Mouse (Mus musculus) forebrain, postnatal 0 days (tissue): ENCODE data around the gene Cpne9. TPM values are rescaled to one million over a fixed set of nuclear protein-coding genes. Genes with fewer than 3 reads are reported as not detected.
"Not testable (repeated sequence)": the region's sequence is repeated elsewhere in the genome, so short reads cannot be mapped to it uniquely, and the experiment has no call there.

Experiments used
- ATAC-seq: fragments of 200-750 bp; cut with Nextera tagmentation; 2 replicates; pipeline ENCODE4 v1.8.0; 2017; ENCODE audit warnings: mild to moderate bottlenecking, moderate library complexity
- DNase-seq: peaks from one replicate; pipeline ENCODE4 v3.0.0-alpha.2; 2015
- H3K27ac ChIP-seq: fragments of 300-500 bp; sonication (generic); 2 replicates; pipeline ENCODE4 v1.5.1; 2014; ENCODE audit warnings: low read depth, mild to moderate bottlenecking, antibody characterized with exemption, low read length, moderate library complexity, mixed read lengths
- H3K27me3 ChIP-seq: fragments of 300-500 bp; sonication (generic); 2 replicates; pipeline ENCODE4 v1.6.1; 2014; ENCODE audit warnings: mild to moderate bottlenecking, low read length, mixed read lengths; ENCODE audit not compliant: insufficient read depth
- H3K36me3 ChIP-seq: fragments of 300-500 bp; sonication (generic); 2 replicates; pipeline ENCODE4 v1.6.1; 2014; ENCODE audit warnings: mild to moderate bottlenecking, moderate library complexity; ENCODE audit not compliant: insufficient read depth
- H3K4me1 ChIP-seq: fragments of 300-500 bp; sonication (generic); 2 replicates; pipeline ENCODE4 v1.6.1; 2014; ENCODE audit warnings: antibody characterized with exemption; ENCODE audit not compliant: insufficient read depth
- H3K4me2 ChIP-seq: fragments of 300-500 bp; sonication (generic); 2 replicates; pipeline ENCODE4 v1.6.1; 2014; ENCODE audit warnings: low read depth, mild to moderate bottlenecking, moderate library complexity
- H3K4me3 ChIP-seq: fragments of 300-500 bp; sonication (generic); 2 replicates; pipeline ENCODE4 v1.5.1; 2014; ENCODE audit warnings: low read depth, low read length, mixed read lengths
- H3K9ac ChIP-seq: fragments of 300-500 bp; sonication (generic); 2 replicates; pipeline ENCODE4 v1.6.1; 2014; ENCODE audit warnings: mild to moderate bottlenecking
- H3K9me3 ChIP-seq: fragments of 300-500 bp; sonication (generic); 2 replicates; pipeline ENCODE4 v1.6.1; 2016; ENCODE audit warnings: low read length
- CTCF ChIP-seq: sonication (generic); IDR thresholded peaks from 2 replicates; pipeline ENCODE4 v1.5.1; 2016; ENCODE audit warnings: antibody characterized with exemption, control low read depth, low read depth
- WGBS: fragments of 180-500 bp; shearing (Covaris S2); extraction: QIAGEN DNeasy Blood & Tissue Kit; methylation state at CpG from one replicate; pipeline ENCODE4 v1.1.7; 2014; 5-methylcytosine and 5-hydroxymethylcytosine counted together
- polyA plus RNA-seq: library from polyadenylated mRNA; unstranded; fragments of >200 nt; fragmentation: Nextera tagmentation; extraction: Ambion mirVana; gene quantifications from 2 replicates; pipeline ENCODE4 v1.2.1, GENCODE M21; 2015
- total RNA-seq: library from RNA; depleted of rRNA; stranded (reverse); fragments of >200 nt; gene quantifications from 2 replicates; pipeline ENCODE4 v1.2.3, GENCODE M21; 2014

Gene Cpne9
- total and polyA plus RNA-seq, 2 experiments from 2014 or later, result 4.0 to 4.1 TPM

DNA sequence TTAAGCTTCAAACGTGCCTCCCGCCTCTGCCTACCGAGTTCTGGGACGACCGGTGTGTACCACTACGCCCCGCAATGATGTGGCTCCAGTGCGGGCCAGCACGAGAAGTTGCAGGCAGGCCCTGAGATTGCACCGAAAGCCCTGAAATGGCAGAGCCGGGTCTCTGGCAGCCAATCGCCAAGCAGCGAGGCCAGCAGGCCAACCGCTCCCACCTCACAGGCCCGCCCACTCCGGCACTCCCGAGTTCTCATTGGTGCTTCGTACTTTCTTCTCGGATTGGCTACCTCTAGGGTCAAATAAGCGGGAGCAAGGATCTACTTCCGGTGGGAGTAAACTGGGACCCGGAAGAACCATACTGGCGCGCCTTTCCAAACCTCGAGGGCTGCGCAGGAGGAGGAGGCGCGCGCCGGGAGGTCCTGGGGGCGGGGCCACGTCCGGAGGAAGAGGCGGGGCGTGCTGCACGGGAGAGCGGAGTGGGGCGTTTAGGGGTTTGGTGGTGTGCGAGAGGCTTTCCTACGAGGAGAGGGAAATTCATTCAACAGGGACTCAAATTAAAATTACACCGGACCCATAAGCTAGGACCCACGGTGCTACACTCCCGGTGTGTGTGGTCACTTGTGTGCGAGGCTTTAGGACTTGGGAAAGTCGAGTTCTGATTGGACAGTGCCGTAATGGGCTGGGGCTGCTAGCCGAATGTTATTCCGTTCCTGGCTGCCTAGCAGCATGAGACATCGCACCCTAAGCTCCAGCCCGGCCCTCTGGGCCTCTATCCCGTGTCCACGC, 44.6 kb downstream of the Cpne9 start, which contains the start of gene Ogg1:
Gene Ogg1, plus strand, starts transcription at position 440 of the 783 bp plus-strand sequence.
- H3K4me2 ChIP-seq, result peak within 1 kb of the TSS; percentile 88
- peak; percentile 99 for ATAC-seq
- H3K27ac ChIP-seq, result peak within 1 kb of the TSS; percentile 84
- H3K4me1 ChIP-seq, result 0 out of 2 replicates have a peak, but pooled peaks cover 4% of the 10 kb centered on the region
- TF ChIP-seq CTCF, result no peak
- H3K36me3 ChIP-seq, result peaks cover 46% of the 10 kb centered on the region
- H3K27me3 ChIP-seq, result no peaks in the 10 kb centered on the region
- DNase-seq, result peak; percentile 98
- H3K4me3 ChIP-seq, result peak within 1 kb of the TSS; percentile 52
- under 1% methylated on average over 52 of the region's 52 CpGs for WGBS
- no peaks in the 10 kb centered on the region for H3K9me3 ChIP-seq
- H3K9ac ChIP-seq, result peak within 1 kb of the TSS; percentile 65

DNA sequence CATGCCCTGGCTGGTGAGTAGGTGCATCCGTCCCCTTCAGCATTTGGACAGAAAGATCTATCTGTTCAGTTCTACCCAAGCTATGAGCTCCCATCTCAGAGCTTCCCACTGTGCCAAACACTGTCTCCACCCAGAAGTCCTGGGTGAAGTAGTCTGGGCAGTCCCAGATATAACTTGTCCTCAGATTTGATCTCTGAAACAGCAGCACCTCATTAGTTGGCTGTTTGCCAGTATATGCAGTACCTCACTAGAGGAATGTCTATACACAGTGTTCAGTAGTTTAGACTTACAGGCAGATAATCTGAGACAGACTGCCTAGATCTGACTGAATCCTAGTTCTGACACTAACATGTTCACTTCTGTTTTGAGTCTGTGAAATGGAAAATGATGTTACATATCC, 47.3 kb downstream of the Cpne9 start:
- 0 out of 2 replicates have a peak, but pooled peaks cover 9% of the 10 kb centered on the region for H3K4me1 ChIP-seq
- H3K36me3 ChIP-seq, result peaks cover 34% of the 10 kb centered on the region
- H3K4me3 ChIP-seq, result no peak overlapping the region
- no peak overlapping the region for H3K4me2 ChIP-seq
- no peaks in the 10 kb centered on the region for H3K9me3 ChIP-seq
- H3K27ac ChIP-seq, result no peak overlapping the region
- ATAC-seq (no peak), DNase-seq (no peak)
- TF ChIP-seq CTCF, result no peak
- WGBS, result 100% methylated on average over 1 of the region's 1 CpGs
- H3K27me3 ChIP-seq, result no peaks in the 10 kb centered on the region
- H3K9ac ChIP-seq, result no peak overlapping the region

DNA sequence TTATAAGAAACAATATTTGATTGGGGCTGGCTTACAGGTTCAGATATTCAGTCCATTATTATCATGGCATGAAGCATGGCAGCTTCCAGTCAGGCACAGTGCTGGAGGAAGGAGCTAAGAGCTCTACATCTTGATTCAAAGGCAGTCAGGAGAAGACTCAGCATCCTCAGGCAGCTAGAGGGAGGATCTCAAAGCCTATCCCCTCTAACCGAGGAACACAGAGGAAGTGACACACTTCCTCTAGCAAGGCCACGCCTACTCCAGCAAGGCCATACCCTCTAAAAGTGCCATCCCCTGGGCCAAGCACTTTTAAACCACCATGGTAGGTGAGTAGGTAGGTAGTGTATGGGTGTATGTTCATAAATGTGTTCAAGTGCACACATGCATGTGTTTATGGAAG, 48.4 kb downstream of the Cpne9 start:
- 61% methylated on average over 2 of the region's 2 CpGs for WGBS
- no peak for ATAC-seq
- Histone ChIP-seq H3K9ac (no peak overlapping the region), H3K36me3 (peaks cover 36% of the 10 kb centered on the region), H3K27ac (no peak overlapping the region), H3K4me2 (no peak overlapping the region), H3K4me1 (0 out of 2 replicates have a peak, but pooled peaks cover 9% of the 10 kb centered on the region), H3K9me3 (no peaks in the 10 kb centered on the region), H3K4me3 (no peak overlapping the region), H3K27me3 (no peaks in the 10 kb centered on the region)
- TF ChIP-seq CTCF, result no peak
- DNase-seq, result no peak

DNA sequence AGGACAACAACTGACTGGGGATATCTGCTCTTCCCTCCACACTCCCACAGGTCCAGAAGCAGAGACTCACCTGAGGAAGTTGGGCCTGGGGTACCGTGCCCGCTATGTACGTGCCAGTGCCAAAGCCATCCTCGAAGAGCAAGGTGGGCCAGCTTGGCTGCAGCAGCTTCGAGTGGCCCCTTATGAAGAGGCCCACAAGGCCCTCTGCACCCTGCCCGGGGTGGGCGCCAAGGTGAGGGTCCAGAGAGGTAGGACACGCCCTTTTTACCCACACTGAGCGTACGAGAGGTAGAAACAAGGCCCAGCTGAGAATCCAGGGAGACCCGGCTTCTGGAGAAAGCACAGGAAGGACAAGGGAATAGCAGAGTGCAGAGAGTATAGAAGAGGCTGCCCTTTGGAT, 49.6 kb downstream of the Cpne9 start:
- H3K27me3 ChIP-seq, result no peaks in the 10 kb centered on the region
- 93% methylated on average over 11 of the region's 11 CpGs for WGBS
- H3K9ac ChIP-seq, result no peak overlapping the region
- peaks cover 45% of the 10 kb centered on the region for H3K36me3 ChIP-seq
- ATAC-seq (no peak), DNase-seq (no peak)
- no peaks in the 10 kb centered on the region for H3K9me3 ChIP-seq
- TF ChIP-seq CTCF, result no peak
- H3K4me3 ChIP-seq, result no peak overlapping the region
- H3K4me2 ChIP-seq, result no peak overlapping the region
- 0 out of 2 replicates have a peak, but pooled peaks cover 9% of the 10 kb centered on the region for H3K4me1 ChIP-seq
- no peak overlapping the region for H3K27ac ChIP-seq

DNA sequence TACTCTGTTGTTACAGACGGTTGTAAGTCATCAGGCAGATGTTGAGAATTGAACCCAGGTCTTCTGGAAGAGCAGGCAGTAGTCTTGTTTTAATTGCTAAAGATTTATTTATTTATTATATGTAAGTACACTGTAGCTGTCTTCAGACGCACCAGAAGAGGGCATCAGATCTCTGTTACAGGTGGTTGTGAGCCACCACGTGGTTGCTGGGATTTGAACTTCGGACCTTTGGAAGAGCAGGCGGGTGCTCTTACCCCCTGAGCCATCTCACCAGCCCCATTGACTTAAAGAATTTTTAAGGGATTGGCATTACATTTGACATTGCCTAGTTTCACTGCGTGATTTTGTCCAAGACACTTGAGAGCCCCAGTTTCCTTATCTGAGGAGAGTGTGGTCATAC, 50.6 kb downstream of the Cpne9 start:
- peak; percentile 2; the same call in 1 of the 2 replicates for TF ChIP-seq CTCF
- H3K4me2 ChIP-seq, H3K9ac ChIP-seq, H3K4me1 ChIP-seq, H3K27ac ChIP-seq, ATAC-seq, DNase-seq, H3K27me3 ChIP-seq, H3K4me3 ChIP-seq, H3K9me3 ChIP-seq: not testable (repeated sequence)
- WGBS, result 78% methylated on average over 6 of the region's 6 CpGs
- peaks cover 51% of the 10 kb centered on the region for H3K36me3 ChIP-seq

DNA sequence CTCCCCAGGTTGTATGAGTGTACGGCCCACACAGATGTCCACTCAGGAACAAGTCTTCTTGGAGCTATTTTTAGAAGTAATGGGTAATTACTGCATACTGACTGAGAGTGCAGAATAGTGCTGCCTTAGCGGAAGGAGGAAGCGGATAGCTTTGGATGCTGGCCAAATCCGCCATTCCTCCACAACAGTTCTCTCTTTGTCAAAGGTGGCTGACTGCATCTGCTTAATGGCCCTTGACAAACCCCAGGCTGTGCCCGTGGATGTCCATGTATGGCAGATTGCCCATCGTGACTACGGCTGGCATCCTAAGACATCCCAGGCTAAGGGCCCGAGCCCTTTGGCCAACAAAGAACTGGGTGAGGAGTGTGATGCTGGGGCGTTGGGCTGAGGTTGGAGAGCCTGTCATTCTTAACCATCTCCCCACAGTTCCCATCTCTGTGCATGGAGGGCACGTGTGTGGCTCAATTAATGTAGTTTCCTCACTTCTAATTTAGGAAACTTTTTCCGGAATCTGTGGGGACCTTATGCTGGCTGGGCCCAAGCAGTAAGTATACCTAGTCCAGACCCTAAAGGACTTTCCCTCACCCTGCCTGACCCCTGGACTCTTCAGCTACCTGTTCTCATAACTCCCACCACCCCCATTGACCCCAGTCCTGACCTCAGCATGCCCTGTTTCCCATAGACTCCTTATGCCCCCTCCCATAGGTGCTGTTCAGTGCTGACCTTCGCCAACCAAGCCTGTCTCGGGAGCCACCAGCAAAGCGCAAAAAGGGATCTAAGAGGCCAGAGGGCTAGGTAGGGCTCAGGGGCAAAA, 51.2 kb downstream of the Cpne9 start:
- 0 out of 2 replicates have a peak overlapping the region, but pooled peaks have one; percentile 5 for H3K27ac ChIP-seq
- 35% methylated on average over 14 of the region's 14 CpGs for WGBS
- no peak overlapping the region for H3K4me3 ChIP-seq
- H3K4me1 ChIP-seq, result 0 out of 2 replicates have a peak, but pooled peaks cover 4% of the 10 kb centered on the region
- no peak overlapping the region for H3K9ac ChIP-seq
- TF ChIP-seq CTCF, result no peak
- peak; percentile 65 for DNase-seq
- H3K4me2 ChIP-seq, result no peak overlapping the region
- H3K9me3 ChIP-seq, result no peaks in the 10 kb centered on the region
- ATAC-seq, result peak; percentile 69
- peaks cover 54% of the 10 kb centered on the region for H3K36me3 ChIP-seq
- no peaks in the 10 kb centered on the region for H3K27me3 ChIP-seq
